Mouse (Mus musculus): ENCODE measurements at regions not wholly inside any gene's neighbourhood (a gene's known extent, or its start where the extent isn't known, plus 50 kb on each side); places are given as distances from the start of the nearest gene placed in this dataset. TPM values are rescaled to one million over a fixed set of nuclear protein-coding genes. Genes with fewer than 3 reads are reported as not detected.

- WGBS: 7% methylated on average over 10 of the region's 10 CpGs
- Histone ChIP-seq H3K36me3 (ENCODE audit: control insufficient read depth, insufficient read depth) (no peaks in the 10 kb centered on the region), H3K9ac (replicated peaks; ENCODE audit: low read depth, low read length) (0 out of 2 replicates have a peak overlapping the region, but pooled peaks have one; percentile 41), H3K27ac (ENCODE audit: low read length) (peak overlapping the region; percentile 63), H3K27me3 (replicated peaks; ENCODE audit: control insufficient read depth, insufficient read depth, low read length) (no peaks in the 10 kb centered on the region), H3K4me2 (ENCODE audit: low read length) (peak overlapping the region; percentile 20), H3K4me1 (replicated peaks; ENCODE audit: control insufficient read depth, insufficient read depth, low read length) (peaks cover 12% of the 10 kb centered on the region), H3K4me3 (replicated peaks; ENCODE audit: low read length) (no peak overlapping the region), H3K9me3 (ENCODE audit: control insufficient read depth, low read length) (peaks cover 2% of the 10 kb centered on the region; the same call in 1 of the 2 replicates)
- ATAC-seq: peak; percentile 88
Observed at GRCm38 (mm10) chr5:120365950-120366467, 65.5 kb upstream of the Lhx5 start.

GRCm38 (mm10) chr5:120368797-120369196 lies 62.7 kb upstream of the Lhx5 start:
- Histone ChIP-seq H3K9me3 (ENCODE audit: control insufficient read depth, low read length) (peaks cover 2% of the 10 kb centered on the region; the same call in 1 of the 2 replicates), H3K4me1 (replicated peaks; ENCODE audit: control insufficient read depth, insufficient read depth, low read length) (peaks cover 19% of the 10 kb centered on the region), H3K4me3 (replicated peaks; ENCODE audit: low read length) (no peak overlapping the region), H3K36me3 (ENCODE audit: control insufficient read depth, insufficient read depth) (no peaks in the 10 kb centered on the region), H3K4me2 (ENCODE audit: low read length) (no peak overlapping the region), H3K27me3 (replicated peaks; ENCODE audit: control insufficient read depth, insufficient read depth, low read length) (no peaks in the 10 kb centered on the region), H3K9ac (replicated peaks; ENCODE audit: low read depth, low read length) (no peak overlapping the region), H3K27ac (ENCODE audit: low read length) (no peak overlapping the region)
- 93% methylated on average over 1 of the region's 1 CpGs for WGBS
- ATAC-seq: no peak

- H3K27ac ChIP-seq (ENCODE audit: low read length): no peak overlapping the region
- peaks cover 2% of the 10 kb centered on the region; the same call in 1 of the 2 replicates for H3K9me3 ChIP-seq (ENCODE audit: control insufficient read depth, low read length)
- ATAC-seq: no peak
- H3K4me2 ChIP-seq (ENCODE audit: low read length): peak overlapping the region; percentile 28; the same call in 1 of the 2 replicates
- no peak overlapping the region for H3K4me3 ChIP-seq (replicated peaks; ENCODE audit: low read length)
- 3% methylated on average over 15 of the region's 15 CpGs for WGBS
- 0 out of 2 replicates have a peak overlapping the region, but pooled peaks have one; percentile 22 for H3K9ac ChIP-seq (replicated peaks; ENCODE audit: low read depth, low read length)
- H3K4me1 ChIP-seq (replicated peaks; ENCODE audit: control insufficient read depth, insufficient read depth, low read length): peaks cover 9% of the 10 kb centered on the region
- no peaks in the 10 kb centered on the region for H3K36me3 ChIP-seq (ENCODE audit: control insufficient read depth, insufficient read depth)
- H3K27me3 ChIP-seq (replicated peaks; ENCODE audit: control insufficient read depth, insufficient read depth, low read length): no peaks in the 10 kb centered on the region
Observed at GRCm38 (mm10) chr5:120371176-120371819, 60.2 kb upstream of the Lhx5 start.

GRCm38 (mm10) chr5:120373426-120373825 lies 58.1 kb upstream of the Lhx5 start:
- H3K9ac ChIP-seq (replicated peaks; ENCODE audit: low read depth, low read length): no peak overlapping the region
- WGBS: 89% methylated on average over 7 of the region's 7 CpGs
- ATAC-seq: no peak
- no peaks in the 10 kb centered on the region for H3K27me3 ChIP-seq (replicated peaks; ENCODE audit: control insufficient read depth, insufficient read depth, low read length)
- H3K27ac ChIP-seq (ENCODE audit: low read length): no peak overlapping the region
- no peak overlapping the region for H3K4me2 ChIP-seq (ENCODE audit: low read length)
- no peak overlapping the region for H3K4me3 ChIP-seq (replicated peaks; ENCODE audit: low read length)
- peaks cover 6% of the 10 kb centered on the region for H3K4me1 ChIP-seq (replicated peaks; ENCODE audit: control insufficient read depth, insufficient read depth, low read length)
- no peaks in the 10 kb centered on the region for H3K36me3 ChIP-seq (ENCODE audit: control insufficient read depth, insufficient read depth)
- peaks cover 2% of the 10 kb centered on the region; the same call in 1 of the 2 replicates for H3K9me3 ChIP-seq (ENCODE audit: control insufficient read depth, low read length)

Small RNA genes lying in the stretch of these regions (microRNA-seq; reads per million reads assigned to microRNA genes)
- not detected for gene Gm26474
